Mouse (Mus musculus): ENCODE results near the gene Plgrkt. TPM values are rescaled to one million over a fixed set of nuclear protein-coding genes. Genes with fewer than 3 reads are reported as not detected.

Gene Plgrkt
- polyA plus RNA-seq, 1 experiment from 2014 or later = 58.1 TPM

DNA sequence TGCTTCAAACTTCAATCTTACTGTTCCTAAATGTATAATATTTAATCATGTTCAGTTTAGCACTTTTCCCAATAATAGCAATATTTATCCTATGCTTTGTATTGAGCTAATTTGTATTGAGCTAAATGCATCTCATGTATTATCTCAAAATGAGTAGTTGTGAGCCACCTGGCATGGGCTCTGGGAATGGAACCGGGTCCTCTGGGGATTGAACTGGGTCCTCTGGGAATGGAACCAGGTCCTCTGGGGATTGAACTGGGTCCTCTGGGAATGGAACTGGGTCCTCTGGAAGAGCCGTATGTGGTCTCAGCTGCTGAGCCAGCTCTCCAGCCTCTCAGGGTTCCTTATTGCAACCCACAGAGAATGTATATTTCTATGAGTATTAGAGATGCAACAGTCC lies 65.1 kb downstream of the Plgrkt start:
- Histone ChIP-seq H3K9ac (no peak overlapping the region), H3K4me1 (no peaks in the 10 kb centered on the region), H3K9me3 (no peaks in the 10 kb centered on the region), H3K36me3 (peaks cover 55% of the 10 kb centered on the region), H3K27ac (no peak overlapping the region), H3K4me2 (replicated peaks) (no peak overlapping the region), H3K27me3 (no peaks in the 10 kb centered on the region), H3K4me3 (no peak overlapping the region)
- ATAC-seq (ENCODE audit: low FRiP score, low read depth) = no peak
- 91% methylated on average over 2 of the region's 2 CpGs for WGBS

DNA sequence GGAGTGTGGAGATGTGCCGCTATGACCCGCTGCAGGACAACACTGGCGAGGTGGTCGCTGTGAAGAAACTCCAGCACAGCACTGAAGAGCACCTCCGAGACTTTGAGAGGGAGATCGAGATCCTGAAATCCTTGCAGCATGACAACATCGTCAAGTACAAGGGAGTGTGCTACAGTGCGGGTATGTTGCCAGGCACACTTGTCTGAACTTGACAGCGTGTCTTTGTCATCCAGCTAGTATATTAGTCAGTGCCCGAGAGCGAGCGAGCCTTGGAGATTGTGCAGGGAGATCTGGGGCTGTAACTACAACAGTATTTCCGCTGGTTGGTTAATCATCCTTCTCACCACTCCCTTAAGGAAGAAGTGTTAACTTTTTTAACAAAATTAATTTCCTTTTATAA lies 66.3 kb downstream of the Plgrkt start:
- H3K9me3 ChIP-seq = no peaks in the 10 kb centered on the region
- H3K36me3 ChIP-seq = peaks cover 56% of the 10 kb centered on the region
- 93% methylated on average over 13 of the region's 13 CpGs for WGBS
- H3K27me3 ChIP-seq = no peaks in the 10 kb centered on the region
- H3K4me3 ChIP-seq = no peak overlapping the region
- ATAC-seq (ENCODE audit: low FRiP score, low read depth) = no peak
- no peak overlapping the region for H3K27ac ChIP-seq
- no peaks in the 10 kb centered on the region for H3K4me1 ChIP-seq
- no peak overlapping the region for H3K4me2 ChIP-seq (replicated peaks)
- H3K9ac ChIP-seq = no peak overlapping the region

Other genes with a start within 250 kb of the Plgrkt start
- 8.5 and 9.8 TPM in 2 replicates for gene Jak2, start 115.6 kb downstream of the Plgrkt start, polyA plus RNA-seq (2015; fragmentation: Nextera tagmentation; extraction: Ambion mirVana)
- 7.6 and 8.0 TPM in 2 replicates for gene Insl6, start 42.0 kb downstream of the Plgrkt start, polyA plus RNA-seq (2015; fragmentation: Nextera tagmentation; extraction: Ambion mirVana)
- gene Rln1, start 32.7 kb downstream of the Plgrkt start, polyA plus RNA-seq (2015; fragmentation: Nextera tagmentation; extraction: Ambion mirVana) = 0.20 TPM in 1 of 2 replicates, not detected in the other
- gene Cd274, start 65 bp upstream of the Plgrkt start, polyA plus RNA-seq (2015; fragmentation: Nextera tagmentation; extraction: Ambion mirVana) = 0.04 and 0.05 TPM in 2 replicates
- gene Pdcd1lg2, start 43.5 kb upstream of the Plgrkt start, polyA plus RNA-seq (2015; fragmentation: Nextera tagmentation; extraction: Ambion mirVana) = not detected in 2 replicates
- 25.5 and 25.7 TPM in 2 replicates for gene Ric1, start 154.9 kb upstream of the Plgrkt start, polyA plus RNA-seq (2015; fragmentation: Nextera tagmentation; extraction: Ambion mirVana)